Mouse (Mus musculus) forebrain, embryonic 12.5 days (tissue): ENCODE measurements around the gene H1foo. TPM values are rescaled to one million over a fixed set of nuclear protein-coding genes. Genes with fewer than 3 reads are reported as not detected.

Experiments
- polyA plus RNA-seq: library from polyadenylated mRNA; unstranded; fragments of >200 nt; fragmentation: Nextera tagmentation; extraction: Ambion mirVana; gene quantifications from 2 replicates; pipeline ENCODE4 v1.2.1, GENCODE M21; 2016

Gene H1foo
- polyA plus RNA-seq, 1 experiment from 2014 or later = not detected

Other genes with a start within 250 kb of the H1foo start
- 0.87 and 1.1 TPM in 2 replicates for gene Tmem40, start 182.5 kb upstream of the H1foo start, polyA plus RNA-seq
- gene Cand2, start 170.4 kb upstream of the H1foo start, polyA plus RNA-seq = 40.8 and 43.1 TPM in 2 replicates
- gene Rpl32, start 136.2 kb upstream of the H1foo start, polyA plus RNA-seq = 1,718 and 1,828 TPM in 2 replicates
- 1.7 and 2.3 TPM in 2 replicates for gene Efcab12, start 106.5 kb upstream of the H1foo start, polyA plus RNA-seq
- gene Mbd4, start 91.6 kb upstream of the H1foo start, polyA plus RNA-seq = 28.7 TPM in 2 replicates
- 29.9 and 30.5 TPM in 2 replicates for gene Ift122, start 91.5 kb upstream of the H1foo start, polyA plus RNA-seq
- gene Rho, start 13.2 kb upstream of the H1foo start, polyA plus RNA-seq = 0.43 TPM in 1 of 2 replicates, not detected in the other
- gene Plxnd1, start 50.1 kb downstream of the H1foo start, polyA plus RNA-seq = 18.8 and 19.2 TPM in 2 replicates
- gene Tmcc1, start 248.5 kb downstream of the H1foo start, polyA plus RNA-seq = 30.2 and 33.2 TPM in 2 replicates